Mouse (Mus musculus) hindbrain, postnatal 0 days (tissue): ENCODE measurements around the gene Gpr152. TPM values are rescaled to one million over a fixed set of nuclear protein-coding genes. Genes with fewer than 3 reads are reported as not detected.
A peak's percentile ranks its signal among the peaks of the same experiment; 100 is the strongest.

Experiments
- ATAC-seq: fragments of 200-750 bp; cut with Nextera tagmentation; 2 replicates; pipeline ENCODE4 v1.8.0; 2017; ENCODE audit warnings: mild to moderate bottlenecking, moderate TSS enrichment, moderate library complexity
- DNase-seq: peaks from one replicate; pipeline ENCODE4 v3.0.0-alpha.2; 2015; ENCODE audit warnings: low spot score
- H3K27ac ChIP-seq: fragments of 300-500 bp; sonication (generic); 2 replicates; pipeline ENCODE4 v1.5.1; 2014; ENCODE audit warnings: mild to moderate bottlenecking
- H3K27me3 ChIP-seq: fragments of 300-500 bp; sonication (generic); 2 replicates; pipeline ENCODE4 v1.6.1; 2014; ENCODE audit warnings: low read length, mixed read lengths; ENCODE audit not compliant: insufficient read depth
- H3K36me3 ChIP-seq: fragments of 300-500 bp; sonication (generic); 2 replicates; pipeline ENCODE4 v1.6.1; 2014; ENCODE audit warnings: low read length, mixed read lengths; ENCODE audit not compliant: insufficient read depth
- H3K4me1 ChIP-seq: fragments of 300-500 bp; sonication (generic); 2 replicates; pipeline ENCODE4 v1.6.1; 2014; ENCODE audit warnings: antibody characterized with exemption, low read length, mixed read lengths; ENCODE audit not compliant: insufficient read depth
- H3K4me2 ChIP-seq: fragments of 300-500 bp; sonication (generic); 2 replicates; pipeline ENCODE4 v1.6.1; 2014; ENCODE audit warnings: low read depth, mild to moderate bottlenecking, low read length, moderate library complexity, mixed read lengths
- H3K4me3 ChIP-seq: fragments of 300-500 bp; sonication (generic); 2 replicates; pipeline ENCODE4 v1.5.1; 2014; ENCODE audit warnings: low read length
- H3K9ac ChIP-seq: fragments of 300-500 bp; sonication (generic); replicated peaks from 2 replicates; pipeline ENCODE4 v1.6.1; 2014; ENCODE audit warnings: mild to moderate bottlenecking, low read length, moderate library complexity, mixed read lengths
- H3K9me3 ChIP-seq: fragments of 300-500 bp; sonication (generic); 2 replicates; pipeline ENCODE4 v1.6.1; 2016; ENCODE audit warnings: low read length, mixed read lengths
- CTCF ChIP-seq: IDR thresholded peaks from 2 replicates; pipeline ENCODE4 v1.5.1; 2016; ENCODE audit warnings: antibody characterized with exemption, control low read depth, low read depth
- WGBS: fragments of 180-500 bp; shearing (Covaris S2); extraction: QIAGEN DNeasy Blood & Tissue Kit; methylation state at CpG from one replicate; pipeline ENCODE4 v1.1.7; 2014; 5-methylcytosine and 5-hydroxymethylcytosine counted together
- polyA plus RNA-seq: library from polyadenylated mRNA; unstranded; fragments of >200 nt; fragmentation: Nextera tagmentation; extraction: Ambion mirVana; gene quantifications from 2 replicates; pipeline ENCODE4 v1.2.1, GENCODE M21; 2015
- total RNA-seq: library from RNA; depleted of rRNA; stranded (reverse); fragments of >200 nt; gene quantifications from 2 replicates; pipeline ENCODE4 v1.2.3, GENCODE M21; 2014

Gpr152 gene
- total and polyA plus RNA-seq, 2 experiments from 2014 or later: 0.05 to 0.37 TPM

GRCm38 (mm10) chr19:4095802-4096201, 43.8 kb upstream of the Gpr152 start:
- no peaks in the 10 kb centered on the region for H3K9me3 ChIP-seq
- peak overlapping the region; percentile 82; the same call in 1 of the 2 replicates for H3K27ac ChIP-seq
- DNase-seq (no peak), ATAC-seq (no peak)
- no peak overlapping the region for H3K4me2 ChIP-seq
- no peak overlapping the region for H3K4me3 ChIP-seq
- H3K27me3 ChIP-seq: no peaks in the 10 kb centered on the region
- no peak overlapping the region for H3K9ac ChIP-seq
- 69% methylated on average over 3 of the region's 3 CpGs for WGBS
- peaks cover 16% of the 10 kb centered on the region for H3K4me1 ChIP-seq
- H3K36me3 ChIP-seq: no peaks in the 10 kb centered on the region
- no peak for TF ChIP-seq CTCF

DNA sequence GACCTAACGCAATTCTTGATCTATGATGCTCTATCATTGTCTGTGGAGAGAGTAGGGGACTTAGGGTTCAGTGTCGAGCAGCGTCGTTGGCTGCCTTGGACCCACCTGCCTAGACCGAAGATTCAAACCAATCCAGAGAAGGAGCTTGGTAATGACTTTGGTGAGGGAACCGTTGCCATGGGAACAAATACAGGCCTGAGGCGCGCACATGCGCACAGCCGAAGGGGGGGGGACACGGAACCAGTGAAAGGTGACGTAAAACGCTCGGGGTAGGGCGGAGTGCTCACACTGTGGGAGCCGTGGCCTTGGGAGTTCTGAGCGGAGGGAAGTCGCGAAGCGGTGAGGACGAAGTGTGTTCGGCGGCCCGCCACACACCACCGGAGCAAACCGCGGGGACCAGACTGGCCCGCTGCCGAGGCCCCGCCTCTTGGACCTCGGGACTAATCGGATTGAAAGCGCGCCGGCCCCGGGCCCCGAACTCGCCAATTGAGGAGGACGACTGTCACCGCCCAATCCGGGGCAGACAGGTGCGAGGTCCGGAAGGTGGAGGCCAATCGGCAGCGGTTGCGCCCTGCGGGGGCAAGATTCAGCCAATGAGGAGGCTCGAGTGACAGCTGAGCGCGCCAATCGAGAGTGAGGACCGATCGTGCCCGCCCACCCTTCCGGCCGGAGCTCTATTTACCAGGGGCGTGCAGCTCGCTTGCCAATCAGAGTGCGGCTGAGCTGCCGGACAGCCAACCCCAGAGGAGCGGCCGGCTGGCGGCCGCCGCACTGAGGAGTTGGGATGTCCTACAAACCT, 42.7 kb upstream of the Gpr152 start, which contains the start of gene Cdk2ap2:
Gene Cdk2ap2, plus strand, starts transcription at position 541 of the 799 bp plus-strand sequence.
- DNase-seq: peak; percentile 99
- H3K36me3 ChIP-seq: no peaks in the 10 kb centered on the region
- H3K9me3 ChIP-seq: no peaks in the 10 kb centered on the region
- H3K27me3 ChIP-seq: no peaks in the 10 kb centered on the region
- WGBS: under 1% methylated on average over 65 of the region's 65 CpGs
- peaks cover 23% of the 10 kb centered on the region for H3K4me1 ChIP-seq
- ATAC-seq: peak; percentile 95
- peak within 1 kb of the TSS; percentile 45 for H3K4me3 ChIP-seq
- H3K9ac ChIP-seq: peak within 1 kb of the TSS; percentile 50
- no peak for TF ChIP-seq CTCF
- peak within 1 kb of the TSS; percentile 63 for H3K4me2 ChIP-seq
- peak within 1 kb of the TSS; percentile 82 for H3K27ac ChIP-seq

DNA sequence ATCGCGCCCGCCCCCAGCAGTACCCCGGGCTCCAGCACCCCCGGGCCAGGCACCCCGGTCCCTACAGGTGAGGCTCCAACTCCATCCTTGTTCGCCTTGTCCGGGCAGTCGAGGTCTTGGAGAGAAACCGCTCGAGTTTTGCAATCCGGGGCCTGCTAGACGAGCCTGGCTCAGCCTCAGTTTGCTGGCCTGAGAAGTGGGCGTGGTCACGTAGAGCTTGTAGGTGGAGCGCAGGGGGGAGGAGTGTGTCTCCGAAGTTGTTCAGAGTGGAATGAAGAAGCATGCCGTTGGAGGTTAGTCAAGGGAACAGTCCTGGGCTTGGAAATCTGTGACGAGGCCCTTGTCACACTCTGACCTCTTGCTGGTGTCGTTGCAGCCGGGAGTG, 42.2 kb upstream of the Gpr152 start:
- H3K27ac ChIP-seq: peak overlapping the region; percentile 8; the same call in 1 of the 2 replicates

GRCm38 (mm10) chr19:4098426-4098825, 41.2 kb upstream of the Gpr152 start:
- 91% methylated on average over 13 of the region's 13 CpGs for WGBS
- DNase-seq (no peak), ATAC-seq (no peak)
- no peak for TF ChIP-seq CTCF
- Histone ChIP-seq H3K4me3 (no peak overlapping the region), H3K4me2 (no peak overlapping the region), H3K27me3 (no peaks in the 10 kb centered on the region), H3K27ac (no peak overlapping the region), H3K9me3 (no peaks in the 10 kb centered on the region), H3K36me3 (no peaks in the 10 kb centered on the region), H3K9ac (no peak overlapping the region), H3K4me1 (peaks cover 24% of the 10 kb centered on the region)

More for the DNA sequence above, 42.2 kb upstream of the Gpr152 start:
- no peak for TF ChIP-seq CTCF
- ATAC-seq: no peak
- Histone ChIP-seq H3K4me2 (peak overlapping the region; percentile 63), H3K4me1 (peaks cover 24% of the 10 kb centered on the region), H3K36me3 (no peaks in the 10 kb centered on the region), H3K9me3 (no peaks in the 10 kb centered on the region), H3K4me3 (peak overlapping the region; percentile 45), H3K9ac (peak overlapping the region; percentile 31), H3K27me3 (no peaks in the 10 kb centered on the region)
- DNase-seq: no peak
- WGBS: 2% methylated on average over 21 of the region's 21 CpGs

DNA sequence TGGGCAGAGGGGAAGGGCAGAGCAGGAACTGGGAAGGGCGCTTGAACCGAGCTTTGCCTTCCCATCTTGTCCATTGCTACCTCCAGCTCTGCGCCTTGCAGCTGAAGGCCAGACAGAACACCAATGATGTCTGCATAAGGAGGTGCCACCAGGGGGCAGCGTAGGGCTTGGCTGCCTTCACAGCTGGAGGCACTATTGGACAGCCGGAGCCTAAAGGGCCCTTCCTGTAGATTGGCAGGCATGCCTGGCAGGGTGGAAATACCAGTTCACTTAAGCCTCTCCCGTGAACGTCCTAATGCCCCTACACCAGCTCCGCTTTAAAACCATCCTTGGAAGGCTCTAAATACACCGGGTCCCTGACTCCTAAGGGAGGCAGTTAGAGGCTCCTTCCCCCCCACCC, 40.5 kb upstream of the Gpr152 start:
- Histone ChIP-seq H3K4me3 (0 out of 2 replicates have a peak overlapping the region, but pooled peaks have one; percentile 3), H3K36me3 (no peaks in the 10 kb centered on the region), H3K27me3 (no peaks in the 10 kb centered on the region), H3K27ac (0 out of 2 replicates have a peak overlapping the region, but pooled peaks have one; percentile 17), H3K9me3 (no peaks in the 10 kb centered on the region), H3K9ac (no peak overlapping the region), H3K4me1 (peaks cover 24% of the 10 kb centered on the region), H3K4me2 (peak overlapping the region; percentile 70; the same call in 1 of the 2 replicates)
- 15% methylated on average over 9 of the region's 9 CpGs for WGBS
- ATAC-seq: no peak
- TF ChIP-seq CTCF: peak; percentile 96
- peak; percentile 92 for DNase-seq

DNA sequence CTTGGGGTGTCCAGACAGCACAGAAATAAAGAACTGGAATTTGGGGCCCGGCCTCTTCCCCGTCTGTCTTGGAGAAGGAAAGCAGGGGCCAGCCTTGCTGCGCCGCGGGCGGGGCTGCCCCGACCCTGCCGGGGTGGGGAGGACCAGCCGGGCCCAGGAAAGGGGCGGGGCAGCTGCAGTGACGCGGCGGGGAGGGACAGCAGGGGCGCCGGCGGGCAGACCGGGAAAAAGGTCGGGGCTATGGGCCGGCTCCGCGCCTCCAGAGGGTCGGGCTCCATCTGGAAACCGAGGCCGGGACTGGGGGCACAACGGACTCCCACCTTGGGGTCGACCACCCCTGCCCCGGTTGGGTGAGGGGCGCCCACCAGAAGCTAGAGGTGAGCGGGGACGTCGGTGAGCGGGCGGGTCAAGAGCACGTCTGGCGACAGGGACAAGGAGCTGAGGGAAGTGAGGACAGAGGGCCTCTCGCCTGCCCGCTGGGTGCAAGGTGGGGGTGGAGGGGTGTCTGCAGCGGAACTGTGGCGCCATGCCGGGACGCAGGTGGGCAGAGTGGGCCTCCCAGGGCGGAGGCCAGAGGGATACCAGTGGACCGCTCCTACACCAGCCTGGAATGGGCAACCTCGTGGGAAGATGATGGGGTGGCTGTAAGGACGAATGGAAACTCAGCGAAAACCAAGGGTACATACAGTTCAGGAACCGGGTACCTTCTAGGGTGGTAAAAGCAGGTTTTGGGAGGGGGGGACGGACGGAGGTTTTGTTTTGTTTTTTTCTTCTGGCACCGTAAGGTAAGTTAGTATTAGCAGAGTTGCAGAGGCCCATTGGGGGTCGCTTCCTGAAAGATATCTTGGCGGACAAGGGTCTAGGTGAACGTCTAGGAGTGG, 39.5 kb upstream of the Gpr152 start, which contains the start of gene Pitpnm1:
Gene Pitpnm1, plus strand, starts transcription at position 162 of the 881 bp plus-strand sequence.
- H3K27ac ChIP-seq: peak within 1 kb of the TSS; percentile 59; the same call in 1 of the 2 replicates
- no peak for TF ChIP-seq CTCF
- no peaks in the 10 kb centered on the region for H3K9me3 ChIP-seq
- no peaks in the 10 kb centered on the region for H3K36me3 ChIP-seq
- peak within 1 kb of the TSS; percentile 57 for H3K4me3 ChIP-seq
- no peak for ATAC-seq
- DNase-seq: peak; percentile 15
- peak within 1 kb of the TSS; percentile 70 for H3K4me2 ChIP-seq
- WGBS: 1% methylated on average over 52 of the region's 53 CpGs
- H3K4me1 ChIP-seq: peaks cover 24% of the 10 kb centered on the region
- peak within 1 kb of the TSS; percentile 55 for H3K9ac ChIP-seq
- H3K27me3 ChIP-seq: no peaks in the 10 kb centered on the region
